Mouse (Mus musculus): Measurements from ENCODE around the gene Hectd4. TPM values are rescaled to one million over a fixed set of nuclear protein-coding genes. Genes with fewer than 3 reads are reported as not detected.
"Not testable (repeated sequence)": the region's sequence is repeated elsewhere in the genome, so short reads cannot be mapped to it uniquely, and the experiment has no call there.

Gene Hectd4
- total RNA-seq, 1 experiment from 2014 or later = 34.1 TPM

DNA sequence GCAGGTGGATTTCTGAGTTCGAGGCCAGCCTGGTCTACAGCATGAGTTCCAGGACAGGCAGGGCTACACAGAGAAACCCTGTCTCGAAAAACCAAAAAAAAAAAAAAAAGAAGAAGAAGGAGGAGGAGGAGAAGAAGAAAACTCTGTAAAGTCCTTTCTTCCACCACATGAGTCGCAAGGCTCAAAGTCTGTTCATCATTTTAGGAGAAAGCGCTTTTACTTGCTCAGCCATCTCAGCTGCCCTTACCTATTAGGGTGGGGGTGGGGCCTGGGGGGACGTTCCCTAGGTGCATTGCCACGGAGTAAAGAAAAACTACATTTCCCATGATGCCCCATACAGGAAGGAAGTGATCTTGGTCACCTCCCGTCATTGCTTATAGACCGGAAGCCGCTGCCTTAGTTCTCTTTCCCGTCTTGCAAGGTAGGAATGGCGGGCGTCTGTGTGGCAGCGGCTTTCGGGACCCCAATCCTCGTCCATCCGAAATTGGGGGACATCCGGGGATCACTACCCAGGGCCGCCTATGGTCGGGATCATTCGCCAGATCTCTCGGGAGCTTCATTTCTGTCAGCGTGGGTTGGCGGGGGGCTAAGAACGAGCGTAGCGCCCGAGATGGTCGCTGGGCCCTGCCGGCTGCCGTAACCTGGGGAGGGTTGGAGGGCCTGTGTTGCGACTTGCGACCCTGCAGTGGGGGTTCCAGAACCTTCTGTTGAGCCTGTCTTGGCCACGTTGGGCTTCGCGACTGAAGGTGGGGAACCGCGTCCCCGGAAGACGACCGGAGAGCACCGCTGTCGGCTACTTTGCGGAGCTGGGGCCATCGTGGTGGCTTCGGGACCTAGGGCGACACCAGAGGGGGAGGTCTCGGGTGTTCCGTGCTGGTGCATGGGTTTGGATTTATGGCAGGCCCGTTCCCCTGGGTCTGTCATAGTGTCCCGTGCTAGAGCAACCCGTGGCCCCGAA lies 15.6 kb upstream of the Hectd4 start, which contains the start of gene Rpl6:
Gene Rpl6, plus strand, starts transcription at position 350 of the 958 bp plus-strand sequence.
- ATAC-seq (replicated peaks; ENCODE audit: insufficient number of reproducible peaks, low FRiP score, low TSS enrichment, poor library complexity, severe bottlenecking) = peak; percentile 95

DNA sequence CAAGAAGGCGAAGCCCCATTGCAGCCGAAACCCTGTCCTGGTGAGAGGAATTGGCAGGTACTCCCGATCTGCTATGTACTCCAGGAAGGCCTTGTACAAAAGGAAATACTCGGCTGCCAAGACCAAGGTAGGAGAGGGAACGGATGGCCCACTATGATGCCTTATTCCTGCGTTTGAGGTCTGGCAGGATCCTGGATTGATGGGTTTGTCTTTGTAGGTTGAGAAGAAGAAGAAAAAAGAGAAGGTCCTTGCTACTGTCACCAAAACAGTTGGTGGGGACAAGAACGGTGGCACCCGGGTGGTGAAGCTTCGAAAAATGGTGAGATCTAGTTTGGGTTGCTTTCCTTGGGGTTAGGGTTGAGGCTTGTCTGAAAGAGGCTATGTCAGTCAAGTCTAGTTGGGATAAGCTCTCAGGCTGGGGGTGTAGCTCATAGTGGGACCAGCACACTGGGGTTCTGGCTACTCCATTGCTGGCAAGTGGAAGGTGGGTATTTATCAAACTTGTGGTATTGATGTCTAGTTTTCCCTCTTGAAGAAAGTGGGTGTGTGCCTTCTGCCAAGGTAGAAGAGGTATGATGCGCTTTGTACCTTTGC lies 14.4 kb upstream of the Hectd4 start:
- not testable (repeated sequence) for ATAC-seq (replicated peaks; ENCODE audit: insufficient number of reproducible peaks, low FRiP score, low TSS enrichment, poor library complexity, severe bottlenecking)

DNA sequence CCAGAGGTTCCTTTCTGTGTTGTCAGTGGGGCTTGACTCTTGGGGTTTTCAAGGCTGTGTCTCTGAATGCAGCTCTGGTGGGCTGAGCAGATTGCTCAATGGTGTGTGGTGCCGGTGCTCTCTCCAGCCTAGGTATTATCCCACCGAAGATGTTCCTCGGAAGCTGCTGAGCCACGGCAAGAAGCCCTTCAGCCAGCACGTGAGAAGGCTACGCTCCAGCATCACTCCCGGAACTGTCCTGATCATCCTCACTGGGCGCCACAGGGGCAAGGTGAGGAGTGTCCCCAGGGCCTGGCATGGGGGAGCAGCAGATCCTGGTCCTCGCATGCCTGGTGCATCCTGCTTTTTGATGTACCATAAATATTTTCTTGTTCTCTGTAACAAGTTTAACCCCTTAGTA lies 13.5 kb upstream of the Hectd4 start:
- ATAC-seq (replicated peaks; ENCODE audit: insufficient number of reproducible peaks, low FRiP score, low TSS enrichment, poor library complexity, severe bottlenecking) = no peak

DNA sequence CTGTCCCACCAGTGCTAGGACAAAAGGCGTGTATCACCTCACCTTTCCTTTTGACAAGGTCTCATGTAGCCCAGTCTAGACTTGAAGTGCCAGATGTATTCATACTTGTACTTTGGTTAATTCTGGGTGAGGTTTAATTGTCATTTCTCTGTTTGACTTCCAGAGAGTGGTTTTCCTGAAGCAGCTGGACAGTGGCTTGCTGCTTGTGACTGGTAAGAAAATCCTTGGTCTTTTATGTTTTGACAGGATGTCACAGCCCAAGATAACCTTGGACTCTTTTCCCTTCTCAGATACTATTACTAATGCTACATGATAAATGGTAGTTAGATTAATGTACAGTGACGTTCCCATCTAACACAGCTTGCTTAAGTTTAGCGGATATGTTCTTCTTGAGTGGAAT lies 13.0 kb upstream of the Hectd4 start:
- ATAC-seq (replicated peaks; ENCODE audit: insufficient number of reproducible peaks, low FRiP score, low TSS enrichment, poor library complexity, severe bottlenecking) = no peak

DNA sequence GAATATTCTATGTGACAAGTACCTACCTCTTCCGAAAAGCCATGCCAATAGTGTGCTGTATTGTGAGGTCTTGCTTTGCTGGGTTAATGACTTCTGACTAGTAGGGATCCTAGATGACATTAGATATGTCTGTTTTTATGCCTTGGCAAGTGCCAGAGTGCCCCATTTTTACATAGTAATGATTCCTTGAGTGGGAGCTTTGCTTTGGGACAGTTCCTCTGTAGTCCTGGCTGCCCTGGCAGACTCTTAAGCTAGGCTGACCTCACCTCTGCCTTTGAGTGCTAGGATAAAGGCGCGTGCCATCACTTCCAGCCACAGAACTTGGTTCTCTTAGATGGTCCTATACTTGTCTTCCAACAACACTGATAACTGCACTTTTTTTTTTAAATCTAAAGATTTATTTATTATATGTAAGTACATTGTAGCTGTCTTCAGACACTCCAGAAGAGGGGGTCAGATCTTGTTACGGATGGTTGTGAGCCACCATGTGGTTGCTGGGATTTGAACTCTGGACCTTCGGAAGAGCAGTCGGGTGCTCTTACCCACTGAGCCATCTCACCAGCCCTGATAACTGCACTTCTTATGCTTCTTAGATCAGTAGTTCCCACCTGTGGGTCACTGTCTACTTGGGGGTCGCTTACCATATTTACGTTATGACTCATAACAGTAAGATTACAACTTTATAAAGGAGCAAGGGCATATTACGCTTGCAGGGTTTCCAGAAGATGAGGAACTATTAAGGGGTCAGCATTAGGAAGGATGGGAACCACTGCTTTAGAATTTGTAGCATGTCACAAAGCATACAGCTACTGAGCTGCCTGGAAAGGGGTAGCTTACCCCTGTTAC lies 10.0 kb upstream of the Hectd4 start:
- no peak for ATAC-seq (replicated peaks; ENCODE audit: insufficient number of reproducible peaks, low FRiP score, low TSS enrichment, poor library complexity, severe bottlenecking)

DNA sequence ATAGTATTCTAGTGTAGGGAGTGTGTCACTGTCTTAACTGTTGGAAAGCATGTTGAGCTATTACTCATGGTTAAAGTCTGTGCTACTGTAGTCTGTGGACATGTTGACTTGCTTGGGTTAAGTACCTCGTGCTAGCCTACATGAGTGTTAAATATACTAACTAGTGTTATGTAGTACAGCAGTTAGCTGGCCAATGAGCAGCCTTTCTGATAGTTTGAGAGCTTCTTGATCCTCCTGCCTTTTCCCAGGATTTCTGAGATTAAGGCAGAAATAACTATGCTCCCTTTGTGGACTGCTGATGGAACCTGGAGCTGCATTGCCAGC lies 9.5 kb upstream of the Hectd4 start:
- ATAC-seq (replicated peaks; ENCODE audit: insufficient number of reproducible peaks, low FRiP score, low TSS enrichment, poor library complexity, severe bottlenecking) = no peak

DNA sequence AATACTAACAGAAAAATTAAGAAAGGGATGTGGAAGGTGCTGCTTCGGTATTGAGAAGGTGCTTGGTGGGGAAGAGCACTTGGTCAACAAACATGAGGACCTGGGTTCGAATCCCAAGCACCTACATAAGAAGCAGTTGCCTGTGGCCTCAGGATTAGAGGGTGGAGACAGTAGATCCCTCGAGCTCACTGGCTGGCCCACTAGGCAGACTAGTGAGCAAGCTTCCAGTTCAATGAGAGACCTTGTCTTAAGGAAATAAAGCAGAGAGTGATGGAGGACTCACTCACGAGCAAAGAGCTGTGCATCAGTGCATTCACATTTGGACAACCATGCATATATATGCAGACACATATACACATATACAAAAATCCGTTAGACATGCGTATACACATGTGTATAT lies 7.9 kb upstream of the Hectd4 start:
- no peak for ATAC-seq (replicated peaks; ENCODE audit: insufficient number of reproducible peaks, low FRiP score, low TSS enrichment, poor library complexity, severe bottlenecking)

DNA sequence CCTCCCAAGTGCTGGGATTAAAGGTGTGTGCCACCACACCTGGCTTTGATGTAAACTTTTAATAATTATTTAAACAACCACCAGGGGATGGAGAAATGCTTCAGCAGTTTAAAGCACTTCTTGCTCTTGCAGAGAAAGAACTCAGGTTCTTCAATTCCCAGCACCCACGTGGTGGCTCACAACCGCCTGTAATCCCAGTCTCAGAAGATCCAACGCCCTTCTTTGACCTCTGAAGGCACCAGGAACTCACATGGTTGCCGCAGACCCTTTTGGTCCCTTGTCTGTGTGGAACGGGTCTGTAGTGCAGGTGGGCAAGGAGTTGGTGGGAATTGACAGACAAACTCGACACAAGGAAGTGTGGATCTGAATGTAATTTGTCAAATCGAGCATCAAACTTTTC lies 5.3 kb upstream of the Hectd4 start:
- no peak for ATAC-seq (replicated peaks; ENCODE audit: insufficient number of reproducible peaks, low FRiP score, low TSS enrichment, poor library complexity, severe bottlenecking)

DNA sequence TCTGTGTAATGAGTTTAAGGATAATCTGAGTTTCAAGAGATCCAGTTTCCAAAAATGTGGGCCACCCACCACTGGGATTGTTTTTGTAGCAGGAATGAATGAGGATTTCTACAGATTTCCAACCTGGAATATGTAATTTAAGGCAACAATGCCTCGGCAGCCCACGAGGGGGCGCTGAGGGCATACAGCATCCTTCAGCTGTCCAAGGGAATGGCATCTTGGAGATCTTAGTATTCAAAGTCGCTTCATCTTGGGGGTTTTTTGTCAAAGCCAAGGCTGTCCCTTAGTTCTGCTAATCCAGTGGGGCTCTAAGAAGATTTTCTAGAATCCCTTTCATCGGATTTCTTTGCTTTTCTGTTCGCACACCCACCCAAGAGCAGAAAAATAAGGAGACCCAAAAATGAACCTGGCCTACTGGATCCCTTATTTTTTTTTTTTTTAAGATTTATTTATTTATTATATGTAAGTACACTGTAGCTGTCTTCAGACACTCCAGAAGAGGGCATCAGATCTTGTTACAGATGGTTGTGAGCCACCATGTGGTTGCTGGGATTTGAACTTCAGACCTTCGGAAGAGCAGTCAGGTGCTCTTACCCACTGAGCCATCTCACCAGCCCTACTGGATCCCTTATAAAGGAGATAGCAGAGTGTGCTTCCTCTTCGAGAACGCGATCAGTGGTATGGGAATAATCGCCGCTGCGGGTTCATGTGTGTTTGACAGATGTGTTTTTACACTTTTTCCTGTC lies 4.5 kb upstream of the Hectd4 start:
- ATAC-seq (replicated peaks; ENCODE audit: insufficient number of reproducible peaks, low FRiP score, low TSS enrichment, poor library complexity, severe bottlenecking) = peak; percentile 49

DNA sequence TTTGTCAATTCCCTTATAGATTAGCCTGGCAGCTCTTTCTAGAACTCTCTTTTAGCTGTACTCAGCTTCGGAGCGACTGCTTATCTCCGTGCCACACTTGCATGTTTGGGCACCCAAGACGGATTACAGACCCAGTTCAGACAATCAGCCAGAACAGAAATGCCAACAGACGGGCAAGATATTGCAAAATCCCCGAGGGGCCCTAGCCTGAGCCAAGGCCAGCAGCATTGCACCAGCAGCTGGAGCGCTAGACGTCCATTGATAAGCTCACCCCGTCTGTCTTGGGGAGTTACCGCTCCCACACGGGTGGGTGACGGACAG lies 3.9 kb upstream of the Hectd4 start:
- no peak for ATAC-seq (replicated peaks; ENCODE audit: insufficient number of reproducible peaks, low FRiP score, low TSS enrichment, poor library complexity, severe bottlenecking)

DNA sequence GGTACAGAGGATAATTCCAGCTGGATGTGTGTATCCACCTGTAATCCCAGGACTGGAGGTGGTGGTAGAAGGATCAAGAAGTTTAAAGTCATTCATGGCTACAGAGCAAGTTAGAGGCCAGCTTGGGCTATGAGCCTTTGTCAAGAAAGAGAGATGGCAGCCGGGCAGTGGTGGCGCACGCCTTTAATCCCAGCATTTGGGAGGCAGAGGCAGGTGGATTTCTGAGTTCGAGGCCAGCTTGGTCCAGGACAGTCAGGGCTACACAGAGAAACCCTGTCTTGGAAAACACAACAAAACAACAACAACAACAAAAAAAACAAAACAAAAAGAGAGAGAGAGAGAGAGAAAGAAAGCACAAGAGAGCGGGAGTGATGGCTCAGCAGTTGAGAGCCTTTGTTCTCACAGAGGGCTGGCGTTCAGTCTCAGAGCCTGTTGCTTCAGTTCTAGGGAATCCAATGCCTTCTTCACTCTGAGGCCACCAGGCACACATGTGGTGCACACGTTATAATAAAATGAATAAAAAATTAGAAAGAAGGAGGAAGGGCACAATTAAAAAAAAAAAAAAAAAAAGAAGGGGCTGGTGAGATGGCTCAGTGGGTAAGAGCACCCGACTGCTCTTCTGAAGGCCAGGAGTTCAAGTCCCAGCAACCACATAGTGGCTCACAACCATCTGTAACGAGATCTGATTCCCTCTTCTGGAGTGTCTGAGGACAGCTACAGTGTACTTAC lies 3.3 kb upstream of the Hectd4 start:
- not testable (repeated sequence) for ATAC-seq (replicated peaks; ENCODE audit: insufficient number of reproducible peaks, low FRiP score, low TSS enrichment, poor library complexity, severe bottlenecking)

DNA sequence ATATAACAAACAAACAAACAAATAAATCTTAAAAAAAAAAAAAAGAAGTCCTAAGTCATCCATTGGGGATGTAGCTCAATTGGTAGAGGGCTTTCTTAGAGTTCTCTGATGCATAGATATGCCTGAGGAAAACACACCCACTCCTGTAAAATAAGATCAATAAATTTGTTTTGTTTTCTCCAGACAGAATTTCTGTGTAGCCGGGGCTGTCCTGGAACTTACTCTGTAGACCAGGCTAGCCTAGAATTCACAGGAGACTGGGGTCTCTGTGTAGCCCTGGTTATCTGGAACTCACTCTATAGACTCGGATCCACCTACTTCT lies 2.7 kb upstream of the Hectd4 start:
- ATAC-seq (replicated peaks; ENCODE audit: insufficient number of reproducible peaks, low FRiP score, low TSS enrichment, poor library complexity, severe bottlenecking) = no peak

DNA sequence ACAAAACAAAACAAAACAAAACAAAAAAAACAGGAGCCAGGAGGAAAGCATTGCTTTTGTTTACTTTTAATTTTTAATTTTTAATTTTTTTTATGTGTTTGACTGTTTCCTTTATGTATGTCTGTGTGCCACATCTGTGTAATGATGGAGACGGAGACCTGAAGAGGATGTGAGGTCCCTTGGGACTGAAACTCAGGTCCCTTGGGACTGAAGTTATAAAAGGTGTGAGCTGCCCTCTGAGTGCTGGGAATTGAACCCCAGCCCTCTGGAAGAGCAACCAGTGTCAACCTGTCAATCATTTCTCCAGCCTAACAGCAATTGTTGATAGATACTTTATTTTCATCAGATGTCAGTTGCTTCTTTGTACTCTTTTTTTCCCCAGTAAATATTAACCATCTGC lies 829 bp upstream of the Hectd4 start:
- no peak for ATAC-seq (replicated peaks; ENCODE audit: insufficient number of reproducible peaks, low FRiP score, low TSS enrichment, poor library complexity, severe bottlenecking)

DNA sequence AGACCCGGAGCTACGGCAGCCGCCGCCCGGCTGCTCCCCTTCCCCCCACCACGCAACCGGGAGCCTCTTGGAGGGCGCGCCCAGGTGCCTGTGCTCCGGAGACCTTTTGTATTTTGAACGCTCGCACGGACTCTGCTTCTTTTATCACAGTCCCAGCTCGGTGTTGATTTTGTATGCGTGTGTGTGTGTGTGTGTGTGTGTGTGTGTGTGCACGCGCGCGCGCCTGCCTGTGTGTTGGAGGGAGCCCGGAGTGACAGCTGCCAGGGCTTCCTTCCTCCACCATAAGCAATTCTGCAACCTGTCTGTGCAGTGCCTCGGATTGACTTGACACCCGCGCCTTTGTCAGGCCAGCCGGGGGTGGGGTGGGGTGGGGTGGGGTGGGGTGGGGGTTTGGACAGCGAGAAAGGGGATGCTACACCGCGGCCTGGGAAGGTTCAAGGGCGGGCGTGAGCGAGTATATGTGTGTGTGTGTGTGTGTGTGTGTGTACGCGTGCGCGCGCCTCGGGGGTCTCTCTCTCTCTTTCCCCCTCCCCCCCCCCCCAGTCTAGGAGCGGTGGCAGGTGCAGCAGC lies 798 bp downstream of the Hectd4 start:
- ATAC-seq (replicated peaks; ENCODE audit: insufficient number of reproducible peaks, low FRiP score, low TSS enrichment, poor library complexity, severe bottlenecking) = no peak

DNA sequence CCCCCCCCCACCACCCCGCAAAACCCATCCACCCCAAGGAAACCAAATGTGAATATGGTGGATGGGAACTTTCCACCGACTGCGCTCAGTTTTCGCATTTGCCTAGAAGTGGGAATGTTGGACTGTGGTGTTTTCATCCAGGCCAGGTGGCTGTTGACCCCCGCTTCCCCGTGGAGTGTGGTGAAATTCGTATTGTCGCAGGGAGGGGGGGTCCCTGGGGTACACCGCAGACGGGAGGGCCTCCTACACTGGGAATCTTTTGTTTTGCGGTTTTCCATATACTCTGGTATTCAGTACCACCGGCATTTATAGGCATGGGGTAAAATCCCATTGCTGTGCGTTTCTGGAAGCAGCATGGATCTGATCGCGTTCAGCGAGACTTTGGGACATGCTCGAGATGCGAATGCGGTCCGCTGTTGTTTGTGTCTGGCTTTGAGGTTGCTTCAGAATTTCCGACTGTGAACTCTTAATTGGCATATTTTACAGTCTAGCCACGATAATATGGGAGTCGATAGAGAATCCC lies 1.4 kb downstream of the Hectd4 start:
- no peak for ATAC-seq (replicated peaks; ENCODE audit: insufficient number of reproducible peaks, low FRiP score, low TSS enrichment, poor library complexity, severe bottlenecking)

DNA sequence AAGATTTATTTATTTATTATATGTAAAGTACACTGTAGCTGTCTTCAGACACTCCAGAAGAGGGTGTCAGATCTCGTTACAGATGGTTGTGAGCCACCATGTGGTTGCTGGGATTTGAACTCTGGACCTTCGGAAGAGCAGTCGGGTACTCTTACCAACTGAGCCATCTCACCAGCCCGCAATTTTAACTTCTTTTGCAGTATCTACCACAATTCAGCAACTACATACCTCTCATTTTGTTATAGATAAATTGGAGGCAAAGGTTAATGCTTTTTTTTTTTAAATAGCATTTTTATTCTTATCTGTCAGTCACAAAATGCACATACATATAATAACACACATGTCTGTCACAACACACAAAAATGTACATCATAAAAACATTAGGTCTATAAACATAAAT lies 4.0 kb downstream of the Hectd4 start:
- not testable (repeated sequence) for ATAC-seq (replicated peaks; ENCODE audit: insufficient number of reproducible peaks, low FRiP score, low TSS enrichment, poor library complexity, severe bottlenecking)

DNA sequence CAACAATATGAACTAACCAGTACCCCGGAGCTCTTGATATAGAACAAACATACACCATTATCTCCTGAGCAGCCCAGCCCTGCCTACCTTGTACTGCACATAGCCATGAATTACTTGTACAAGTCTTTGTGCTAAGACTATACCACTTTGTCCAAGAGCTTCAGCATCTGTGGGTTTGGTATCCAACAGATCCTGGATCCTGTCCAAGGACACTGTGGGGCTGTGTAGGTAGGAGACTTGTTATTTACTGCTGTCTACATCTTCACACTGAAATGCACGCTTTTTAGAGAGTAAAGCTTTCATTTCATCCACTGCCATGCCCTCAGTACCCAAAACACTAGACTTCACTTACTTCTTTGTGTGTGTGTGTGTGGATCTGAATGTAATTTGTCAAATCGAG lies 4.8 kb downstream of the Hectd4 start:
- ATAC-seq (replicated peaks; ENCODE audit: insufficient number of reproducible peaks, low FRiP score, low TSS enrichment, poor library complexity, severe bottlenecking) = no peak

DNA sequence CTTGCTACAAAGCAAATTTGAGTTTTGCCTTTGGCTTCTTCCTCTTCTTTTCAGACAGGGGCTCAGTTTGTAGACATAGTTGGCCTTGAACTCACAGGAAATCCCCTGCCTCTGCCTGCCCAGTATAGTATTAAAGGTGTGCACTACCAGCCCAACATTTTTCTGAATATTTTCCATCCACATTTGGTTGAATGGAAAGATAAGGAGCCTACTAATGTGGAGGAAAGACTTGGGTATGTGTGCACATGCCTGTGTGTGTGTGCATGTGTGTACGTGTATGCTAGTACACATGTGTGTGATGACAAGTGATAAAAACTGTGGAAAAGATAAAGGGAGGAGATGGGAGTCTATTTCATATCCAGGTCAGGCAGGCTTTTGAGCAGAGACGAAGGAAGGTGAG lies 5.8 kb downstream of the Hectd4 start:
- no peak for ATAC-seq (replicated peaks; ENCODE audit: insufficient number of reproducible peaks, low FRiP score, low TSS enrichment, poor library complexity, severe bottlenecking)
